Mouse (Mus musculus): Measurements from ENCODE around the gene Vmn2r101.

DNA sequence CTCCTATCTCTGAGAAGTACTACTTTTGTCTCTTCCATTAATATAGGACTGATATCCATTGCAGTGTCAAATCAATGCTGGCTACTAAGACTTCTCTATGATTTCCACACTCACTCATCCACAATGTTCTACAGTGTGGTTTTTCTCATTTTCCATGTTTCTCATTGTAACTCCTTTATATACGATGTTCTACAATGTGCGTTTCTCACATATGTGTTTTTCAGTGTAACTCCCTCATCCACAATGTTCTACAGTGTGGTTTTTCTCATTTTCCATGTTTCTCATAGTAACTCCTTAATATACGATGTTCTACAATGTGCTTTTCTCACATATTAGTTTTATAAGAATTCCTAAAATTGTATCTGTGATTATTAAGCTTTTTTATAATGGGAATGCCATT is 81.4 kb downstream of the Vmn2r101 start:
- TF ChIP-seq CTCF (IDR thresholded peaks at IDR 0.05; ENCODE audit: control insufficient read depth, insufficient read depth, insufficient replicate concordance, low read depth, low read length): no peak
- no peak for TF ChIP-seq POLR2A (IDR thresholded peaks at IDR 0.05; ENCODE audit: control insufficient read depth, low read depth, low read length)
